Mouse (Mus musculus) heart, postnatal 0 days (tissue): Measurements from ENCODE around the gene Tef.

Source experiments
- CTCF ChIP-seq: IDR thresholded peaks from 2 replicates; pipeline ENCODE4 v1.5.1; 2016; ENCODE audit warnings: antibody characterized with exemption, control low read depth, low read depth
- EP300 ChIP-seq: IDR thresholded peaks from 2 replicates; pipeline ENCODE4 v1.6.1; 2016; ENCODE audit warnings: antibody characterized with exemption, low read depth

- TF ChIP-seq CTCF (no peak), EP300 (no peak)
Observed at GRCm38 (mm10) chr15:81766439-81766838, 35.8 kb upstream of the Tef start.
